Mouse (Mus musculus) heart, embryonic 14.5 days (tissue): ENCODE results near the gene Srd5a3. TPM values are rescaled to one million over a fixed set of nuclear protein-coding genes. Genes with fewer than 3 reads are reported as not detected.

Source experiments
- ATAC-seq: fragments of 200-750 bp; cut with Nextera tagmentation; 2 replicates; pipeline ENCODE4 v1.8.0; 2017; ENCODE audit warnings: low read depth, moderate TSS enrichment; ENCODE audit not compliant: insufficient number of reproducible peaks, insufficient read depth, low FRiP score
- H3K27ac ChIP-seq, 2 experiments: fragments of 200-500 bp in 1 of 2; fragments of 300-500 bp in 1 of 2; sonication (generic) in 1 of 2; replicated peaks in 1 of 2; 2 replicates each; pipeline ENCODE4 v1.5.1; 2012 to 2014; ENCODE audit warnings: low read depth in 2 of 2, low read length in 2 of 2, control low read depth in 1 of 2, mild to moderate bottlenecking in 1 of 2, mixed read lengths in 1 of 2; ENCODE audit not compliant: control insufficient read depth in 1 of 2, insufficient read depth in 1 of 2
- H3K27me3 ChIP-seq: fragments of 300-500 bp; sonication (generic); 2 replicates; pipeline ENCODE4 v1.6.1; 2014; ENCODE audit warnings: mild to moderate bottlenecking, low read length, control low read depth; ENCODE audit not compliant: control insufficient read depth, insufficient read depth
- H3K36me3 ChIP-seq: fragments of 300-500 bp; sonication (generic); 2 replicates; pipeline ENCODE4 v1.6.1; 2014; ENCODE audit warnings: mild to moderate bottlenecking, control low read depth, low read length, mixed read lengths; ENCODE audit not compliant: control insufficient read depth, insufficient read depth
- H3K4me1 ChIP-seq, 2 experiments: fragments of 200-500 bp in 1 of 2; fragments of 300-500 bp in 1 of 2; sonication (generic) in 1 of 2; 2 replicates each; pipeline ENCODE4 v1.6.1; 2012 to 2014; ENCODE audit warnings: low read length in 2 of 2, control low read depth in 1 of 2, mixed read lengths in 1 of 2; ENCODE audit not compliant: control insufficient read depth in 2 of 2, insufficient read depth in 2 of 2
- H3K4me2 ChIP-seq: fragments of 300-500 bp; sonication (generic); 2 replicates; pipeline ENCODE4 v1.6.1; 2014; ENCODE audit warnings: mild to moderate bottlenecking, low read length
- H3K4me3 ChIP-seq, 2 experiments: fragments of 200-500 bp in 1 of 2; fragments of 300-500 bp in 1 of 2; sonication (generic) in 1 of 2; 2 replicates each; pipeline ENCODE4 v1.5.1; 2012 to 2014; ENCODE audit warnings: low read length in 2 of 2, mild to moderate bottlenecking in 2 of 2, control low read depth in 1 of 2, low read depth in 1 of 2, moderate library complexity in 1 of 2; ENCODE audit not compliant: control insufficient read depth in 1 of 2, insufficient read depth in 1 of 2
- H3K9ac ChIP-seq: fragments of 300-500 bp; sonication (generic); 2 replicates; pipeline ENCODE4 v1.6.1; 2014; ENCODE audit warnings: mild to moderate bottlenecking, low read length
- H3K9me3 ChIP-seq: fragments of 300-500 bp; sonication (generic); 2 replicates; pipeline ENCODE4 v1.6.1; 2016; ENCODE audit warnings: low read length, control low read depth; ENCODE audit not compliant: control insufficient read depth
- WGBS: fragments of 180-500 bp; shearing (Covaris S2); extraction: QIAGEN DNeasy Blood & Tissue Kit; methylation state at CpG from one replicate; pipeline ENCODE4 v1.1.7; 2014; 5-methylcytosine and 5-hydroxymethylcytosine counted together
- polyA plus RNA-seq: library from polyadenylated mRNA; unstranded; fragments of >200 nt; fragmentation: Nextera tagmentation; extraction: Ambion mirVana; gene quantifications from 2 replicates; pipeline ENCODE4 v1.2.1, GENCODE M21; 2014

The Srd5a3 gene
- polyA plus RNA-seq, 1 experiment from 2014 or later = 22.6 TPM

- WGBS = 23% methylated on average over 7 of the region's 7 CpGs
- H3K36me3 ChIP-seq = no peaks in the 10 kb centered on the region
- peaks cover 5 to 7% of the 10 kb centered on the region in 2 experiments; a peak in 3 of 4 replicates for H3K4me1 ChIP-seq
- H3K4me3 ChIP-seq = no peak overlapping the region
- H3K27me3 ChIP-seq = no peaks in the 10 kb centered on the region
- no peak for ATAC-seq
- no peak overlapping the region for H3K27ac ChIP-seq
- H3K4me2 ChIP-seq = no peak overlapping the region
- no peaks in the 10 kb centered on the region for H3K9me3 ChIP-seq
- H3K9ac ChIP-seq = no peak overlapping the region
Measured at GRCm38 (mm10) chr5:76118441-76118840, 21.6 kb upstream of the Srd5a3 start.

- Histone ChIP-seq H3K4me3 (no peak overlapping the region), H3K36me3 (no peaks in the 10 kb centered on the region), H3K9me3 (peaks cover 11% of the 10 kb centered on the region; the same call in 1 of the 2 replicates), H3K27me3 (no peaks in the 10 kb centered on the region), H3K4me1 (peaks cover under 1 to 5% of the 10 kb centered on the region in 2 experiments; a peak in 3 of 4 replicates), H3K4me2 (no peak overlapping the region), H3K27ac (no peak overlapping the region), H3K9ac (no peak overlapping the region)
- no peak for ATAC-seq
- WGBS = 71% methylated on average over 5 of the region's 5 CpGs
Measured at GRCm38 (mm10) chr5:76120634-76121033, 19.4 kb upstream of the Srd5a3 start.

GRCm38 (mm10) chr5:76127584-76128316 lies 12.3 kb upstream of the Srd5a3 start:
- 82% methylated on average over 5 of the region's 5 CpGs for WGBS
- Histone ChIP-seq H3K4me3 (no peak overlapping the region), H3K9ac (no peak overlapping the region), H3K36me3 (no peaks in the 10 kb centered on the region), H3K4me2 (no peak overlapping the region), H3K9me3 (peaks cover 11% of the 10 kb centered on the region; the same call in 1 of the 2 replicates), H3K27me3 (no peaks in the 10 kb centered on the region), H3K4me1 (no peaks in the 10 kb centered on the region), H3K27ac (no peak overlapping the region)
- ATAC-seq = no peak

- H3K27me3 ChIP-seq = no peaks in the 10 kb centered on the region
- 38% methylated on average over 2 of the region's 2 CpGs for WGBS
- no peak overlapping the region for H3K4me2 ChIP-seq
- H3K4me3 ChIP-seq = no peak overlapping the region
- ATAC-seq = no peak
- H3K36me3 ChIP-seq = no peaks in the 10 kb centered on the region
- no peak overlapping the region for H3K9ac ChIP-seq
- no peak overlapping the region for H3K27ac ChIP-seq
- no peaks in the 10 kb centered on the region for H3K9me3 ChIP-seq
- no peaks in the 10 kb centered on the region for H3K4me1 ChIP-seq
Measured at GRCm38 (mm10) chr5:76130292-76130691, 9.8 kb upstream of the Srd5a3 start.

- WGBS = 55% methylated on average over 4 of the region's 4 CpGs
- H3K27ac ChIP-seq = no peak overlapping the region
- H3K36me3 ChIP-seq = no peaks in the 10 kb centered on the region
- H3K9ac ChIP-seq = no peak overlapping the region
- H3K4me1 ChIP-seq = no peaks in the 10 kb centered on the region
- no peak overlapping the region for H3K4me3 ChIP-seq
- H3K27me3 ChIP-seq = no peaks in the 10 kb centered on the region
- ATAC-seq = no peak
- no peaks in the 10 kb centered on the region for H3K9me3 ChIP-seq
- no peak overlapping the region for H3K4me2 ChIP-seq
Measured at GRCm38 (mm10) chr5:76131990-76132389, 8.1 kb upstream of the Srd5a3 start.

GRCm38 (mm10) chr5:76135644-76136043 lies 4.4 kb upstream of the Srd5a3 start:
- no peak overlapping the region for H3K9ac ChIP-seq
- no peaks in the 10 kb centered on the region for H3K9me3 ChIP-seq
- H3K36me3 ChIP-seq = no peaks in the 10 kb centered on the region
- H3K4me2 ChIP-seq = no peak overlapping the region
- ATAC-seq = no peak
- no peaks in the 10 kb centered on the region for H3K27me3 ChIP-seq
- WGBS = 82% methylated on average over 1 of the region's 1 CpGs
- H3K4me1 ChIP-seq = peaks cover 16 to 17% of the 10 kb centered on the region in 2 experiments
- no peak overlapping the region for H3K27ac ChIP-seq
- H3K4me3 ChIP-seq = no peak overlapping the region

- H3K4me2 ChIP-seq = no peak overlapping the region
- peaks cover 18 to 21% of the 10 kb centered on the region in 2 experiments for H3K4me1 ChIP-seq
- 86% methylated on average over 3 of the region's 3 CpGs for WGBS
- no peak overlapping the region for H3K4me3 ChIP-seq
- no peak overlapping the region for H3K27ac ChIP-seq
- H3K36me3 ChIP-seq = no peaks in the 10 kb centered on the region
- H3K9me3 ChIP-seq = no peaks in the 10 kb centered on the region
- H3K27me3 ChIP-seq = no peaks in the 10 kb centered on the region
- ATAC-seq = no peak
- H3K9ac ChIP-seq = no peak overlapping the region
Measured at GRCm38 (mm10) chr5:76136271-76136670, 3.8 kb upstream of the Srd5a3 start.

GRCm38 (mm10) chr5:76137586-76137985 lies 2.5 kb upstream of the Srd5a3 start:
- Histone ChIP-seq H3K27me3 (no peaks in the 10 kb centered on the region), H3K9ac (no peak overlapping the region)
- ATAC-seq = no peak

More at GRCm38 (mm10) chr5:76137586-76137985, 2.5 kb upstream of the Srd5a3 start:
- Histone ChIP-seq H3K4me2 (no peak overlapping the region), H3K36me3 (no peaks in the 10 kb centered on the region), H3K9me3 (no peaks in the 10 kb centered on the region), H3K27ac (no peak overlapping the region), H3K4me1 (peaks cover 18 to 22% of the 10 kb centered on the region in 2 experiments), H3K4me3 (no peak overlapping the region)
- 87% methylated on average over 1 of the region's 1 CpGs for WGBS
